Mouse (Mus musculus) neural tube, embryonic 11.5 days (tissue): Measurements from ENCODE around the gene Ndufs8. TPM values are rescaled to one million over a fixed set of nuclear protein-coding genes. Genes with fewer than 3 reads are reported as not detected.

Source experiments
- ATAC-seq: fragments of 200-750 bp; cut with Nextera tagmentation; 2 replicates; pipeline ENCODE4 v1.8.0; 2017; ENCODE audit warnings: moderate number of reproducible peaks, mild to moderate bottlenecking, moderate TSS enrichment, moderate library complexity; ENCODE audit not compliant: insufficient read depth, low FRiP score, low TSS enrichment
- DNase-seq: peaks from one replicate; pipeline ENCODE4 v3.0.0-alpha.2; 2015; ENCODE audit warnings: low spot score
- H3K27ac ChIP-seq: fragments of 300-500 bp; sonication (generic); 2 replicates; pipeline ENCODE4 v1.5.1; 2014; ENCODE audit warnings: low read depth, mild to moderate bottlenecking, low read length
- H3K27me3 ChIP-seq: fragments of 300-500 bp; sonication (generic); 2 replicates; pipeline ENCODE4 v1.6.1; 2014; ENCODE audit warnings: mild to moderate bottlenecking, low read length, mixed read lengths; ENCODE audit not compliant: control insufficient read depth, insufficient read depth
- H3K36me3 ChIP-seq: fragments of 300-500 bp; sonication (generic); 2 replicates; pipeline ENCODE4 v1.6.1; 2014; ENCODE audit warnings: mild to moderate bottlenecking, low read length, moderate library complexity, mixed read lengths; ENCODE audit not compliant: control insufficient read depth, insufficient read depth
- H3K4me1 ChIP-seq: fragments of 300-500 bp; sonication (generic); 2 replicates; pipeline ENCODE4 v1.6.1; 2014; ENCODE audit warnings: low read length, mixed read lengths; ENCODE audit not compliant: control insufficient read depth, insufficient read depth
- H3K4me2 ChIP-seq: fragments of 300-500 bp; sonication (generic); 2 replicates; pipeline ENCODE4 v1.6.1; 2014; ENCODE audit warnings: low read depth, mild to moderate bottlenecking, moderate library complexity
- H3K4me3 ChIP-seq: fragments of 300-500 bp; sonication (generic); 2 replicates; pipeline ENCODE4 v1.5.1; 2014; ENCODE audit warnings: low read depth, low read length
- H3K9ac ChIP-seq: fragments of 300-500 bp; sonication (generic); 2 replicates; pipeline ENCODE4 v1.6.1; 2014; ENCODE audit warnings: mild to moderate bottlenecking, low read length
- H3K9me3 ChIP-seq: fragments of 300-500 bp; sonication (generic); 2 replicates; pipeline ENCODE4 v1.6.1; 2016; ENCODE audit warnings: low read length; ENCODE audit not compliant: control insufficient read depth
- WGBS: fragments of 180-500 bp; shearing (Covaris S2); extraction: QIAGEN DNeasy Blood & Tissue Kit; methylation state at CpG from one replicate; pipeline ENCODE4 v1.1.7; 2014; 5-methylcytosine and 5-hydroxymethylcytosine counted together
- polyA plus RNA-seq: library from polyadenylated mRNA; unstranded; fragments of >200 nt; fragmentation: Nextera tagmentation; extraction: Ambion mirVana; gene quantifications from 2 replicates; pipeline ENCODE4 v1.2.1, GENCODE M21; 2014

Gene Ndufs8
- polyA plus RNA-seq, 1 experiment from 2014 or later, result 258 TPM

DNA sequence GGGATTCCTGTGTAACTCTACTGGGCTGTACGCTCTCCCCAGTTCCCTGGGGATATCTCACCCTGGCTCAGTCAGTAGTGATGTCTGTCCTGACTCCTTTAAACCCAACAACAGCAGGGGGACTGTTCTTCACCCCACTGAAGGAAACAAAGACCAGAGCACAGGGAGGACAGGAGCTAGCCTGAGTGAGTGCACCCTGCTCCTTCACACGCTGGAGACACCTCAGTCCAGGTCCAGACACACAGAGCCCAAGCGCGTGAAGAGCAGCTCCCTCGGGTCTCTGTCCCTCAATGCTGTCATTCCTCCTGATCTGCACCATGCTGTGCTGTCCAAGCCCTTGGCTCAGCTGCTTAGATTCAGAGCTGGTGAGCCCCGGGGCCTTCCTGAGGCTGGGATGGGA lies 14.1 kb upstream of the Ndufs8 start:
- H3K36me3 ChIP-seq, result no peaks in the 10 kb centered on the region
- no peak for ATAC-seq
- H3K4me2 ChIP-seq, result no peak overlapping the region
- no peaks in the 10 kb centered on the region for H3K27me3 ChIP-seq
- no peaks in the 10 kb centered on the region for H3K4me1 ChIP-seq
- H3K9ac ChIP-seq, result no peak overlapping the region
- H3K9me3 ChIP-seq, result no peaks in the 10 kb centered on the region
- H3K4me3 ChIP-seq, result no peak overlapping the region
- no peak for DNase-seq
- H3K27ac ChIP-seq, result no peak overlapping the region
- WGBS, result 61% methylated on average over 6 of the region's 6 CpGs

DNA sequence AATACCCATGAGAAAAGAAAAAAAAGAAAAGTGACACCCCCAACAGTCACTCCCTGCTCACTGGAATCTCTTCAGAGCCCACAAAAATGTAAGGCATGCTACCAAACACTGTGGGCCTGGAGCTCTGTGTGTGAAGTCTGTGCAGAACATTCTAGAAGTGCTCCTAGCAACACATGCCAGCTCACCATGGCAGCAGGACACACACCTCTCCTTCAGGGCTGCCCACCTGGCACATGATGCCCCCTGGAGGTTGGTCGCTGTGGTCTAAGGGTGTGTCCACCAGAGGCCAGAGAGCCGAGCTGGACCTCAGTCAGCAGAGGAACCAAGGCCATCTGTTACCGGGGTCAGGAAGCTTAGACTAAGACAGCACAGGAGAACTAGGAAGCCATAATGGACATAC lies 13.7 kb upstream of the Ndufs8 start:
- H3K4me3 ChIP-seq, result no peak overlapping the region
- no peak for DNase-seq
- H3K9me3 ChIP-seq, result no peaks in the 10 kb centered on the region
- no peaks in the 10 kb centered on the region for H3K27me3 ChIP-seq
- no peaks in the 10 kb centered on the region for H3K4me1 ChIP-seq
- no peak overlapping the region for H3K27ac ChIP-seq
- H3K36me3 ChIP-seq, result no peaks in the 10 kb centered on the region
- 64% methylated on average over 3 of the region's 3 CpGs for WGBS
- no peak overlapping the region for H3K4me2 ChIP-seq
- H3K9ac ChIP-seq, result no peak overlapping the region
- ATAC-seq, result no peak

DNA sequence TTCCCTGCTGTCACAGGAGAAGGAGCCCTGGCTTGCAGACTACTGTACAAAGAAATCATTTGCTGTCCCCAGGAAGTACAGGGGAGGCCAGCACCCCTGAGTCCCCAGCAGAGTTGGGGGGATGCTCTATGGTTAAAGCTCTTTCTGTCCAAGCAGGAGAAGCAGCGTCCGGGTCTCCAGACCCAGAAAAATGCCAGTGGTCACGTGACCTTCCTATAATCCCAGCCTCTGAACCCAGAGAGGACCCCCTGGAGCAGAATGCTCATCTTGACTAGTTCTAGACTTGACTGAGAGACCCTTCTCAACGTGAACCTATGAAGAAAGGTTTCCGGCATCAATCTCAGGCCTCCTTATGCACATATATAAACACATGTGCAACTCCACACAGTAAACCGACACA lies 13.3 kb upstream of the Ndufs8 start:
- 83% methylated on average over 6 of the region's 6 CpGs for WGBS
- Histone ChIP-seq H3K27ac (no peak overlapping the region), H3K4me2 (no peak overlapping the region), H3K4me3 (no peak overlapping the region), H3K27me3 (no peaks in the 10 kb centered on the region), H3K9me3 (no peaks in the 10 kb centered on the region), H3K9ac (no peak overlapping the region), H3K36me3 (no peaks in the 10 kb centered on the region), H3K4me1 (no peaks in the 10 kb centered on the region)
- DNase-seq, result no peak
- no peak for ATAC-seq

DNA sequence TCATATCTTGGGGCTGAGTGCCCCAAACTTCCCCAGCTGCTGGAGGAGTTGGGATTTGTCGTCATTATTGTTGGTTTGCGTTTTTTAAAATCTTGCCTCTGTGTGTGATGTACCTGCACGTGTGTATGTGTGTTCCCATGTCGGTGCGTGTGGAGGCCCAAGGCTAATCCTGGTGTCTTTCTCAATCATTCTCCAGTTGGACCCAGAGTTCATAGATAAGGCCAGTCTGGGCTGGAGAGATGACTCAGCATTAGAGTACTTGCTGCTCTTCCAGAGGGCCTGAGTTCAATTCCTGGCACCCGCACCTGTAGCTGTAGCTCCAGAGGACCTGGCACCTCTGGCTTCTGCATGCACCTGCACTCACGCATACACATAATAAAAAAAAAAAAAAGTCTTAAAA lies 12.3 kb upstream of the Ndufs8 start:
- ATAC-seq, result no peak
- H3K4me3 ChIP-seq, result no peak overlapping the region
- WGBS, result 92% methylated on average over 7 of the region's 7 CpGs

DNA sequence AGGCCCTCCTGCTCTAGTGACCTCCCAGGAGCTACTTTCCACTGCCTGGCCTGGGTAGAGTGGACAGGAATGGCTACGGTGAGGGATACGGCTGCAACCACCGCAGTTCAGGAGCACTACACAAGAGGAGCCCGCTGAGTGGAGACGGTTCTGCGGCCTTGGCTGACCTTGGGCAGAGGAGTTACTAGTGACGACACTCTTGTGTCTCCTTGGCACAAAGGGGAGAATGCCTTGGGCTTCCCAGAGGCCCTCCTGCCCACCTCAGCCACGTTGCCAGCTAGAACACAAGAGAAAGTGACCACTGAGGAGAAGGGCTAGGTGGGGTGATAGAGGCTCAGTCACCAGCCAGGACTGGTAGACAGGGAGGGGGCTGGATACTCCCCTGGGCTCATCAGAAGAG lies 11.6 kb upstream of the Ndufs8 start:
- Histone ChIP-seq H3K4me1 (no peaks in the 10 kb centered on the region), H3K27ac (no peak overlapping the region), H3K36me3 (no peaks in the 10 kb centered on the region), H3K9ac (no peak overlapping the region), H3K4me3 (no peak overlapping the region), H3K27me3 (no peaks in the 10 kb centered on the region), H3K9me3 (no peaks in the 10 kb centered on the region), H3K4me2 (no peak overlapping the region)
- DNase-seq (no peak), ATAC-seq (no peak)
- WGBS, result 75% methylated on average over 8 of the region's 8 CpGs

More for the DNA sequence above, 12.3 kb upstream of the Ndufs8 start:
- Histone ChIP-seq H3K4me2 (no peak overlapping the region), H3K9me3 (no peaks in the 10 kb centered on the region), H3K36me3 (no peaks in the 10 kb centered on the region), H3K27me3 (no peaks in the 10 kb centered on the region), H3K9ac (no peak overlapping the region), H3K4me1 (no peaks in the 10 kb centered on the region), H3K27ac (no peak overlapping the region)
- no peak for DNase-seq

DNA sequence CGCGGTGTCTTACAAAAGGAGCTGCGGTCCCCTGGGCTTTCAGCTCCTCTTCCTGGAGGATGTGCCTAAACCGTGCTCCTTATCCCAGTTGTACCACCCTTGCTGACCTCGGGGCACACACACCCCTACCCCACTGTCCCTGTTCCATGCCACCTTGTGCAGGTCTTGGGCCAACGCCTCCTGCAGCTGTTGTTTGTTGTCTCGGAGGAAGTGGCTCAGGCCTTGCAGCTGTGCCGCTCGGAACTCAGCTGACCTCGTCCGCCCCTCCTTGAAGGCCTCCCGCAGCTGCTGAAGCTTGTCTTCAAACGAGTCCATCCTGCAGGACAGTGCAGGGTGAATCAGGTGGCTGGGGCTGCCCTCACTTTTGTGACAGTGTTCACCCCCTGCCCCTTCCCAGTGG lies 11.0 kb upstream of the Ndufs8 start:
- WGBS, result 58% methylated on average over 13 of the region's 13 CpGs
- no peaks in the 10 kb centered on the region for H3K9me3 ChIP-seq
- H3K4me1 ChIP-seq, result no peaks in the 10 kb centered on the region
- H3K4me3 ChIP-seq, result no peak overlapping the region
- no peak overlapping the region for H3K4me2 ChIP-seq
- no peak for ATAC-seq
- H3K36me3 ChIP-seq, result no peaks in the 10 kb centered on the region
- no peak overlapping the region for H3K9ac ChIP-seq
- H3K27ac ChIP-seq, result no peak overlapping the region
- no peak for DNase-seq
- H3K27me3 ChIP-seq, result no peaks in the 10 kb centered on the region

DNA sequence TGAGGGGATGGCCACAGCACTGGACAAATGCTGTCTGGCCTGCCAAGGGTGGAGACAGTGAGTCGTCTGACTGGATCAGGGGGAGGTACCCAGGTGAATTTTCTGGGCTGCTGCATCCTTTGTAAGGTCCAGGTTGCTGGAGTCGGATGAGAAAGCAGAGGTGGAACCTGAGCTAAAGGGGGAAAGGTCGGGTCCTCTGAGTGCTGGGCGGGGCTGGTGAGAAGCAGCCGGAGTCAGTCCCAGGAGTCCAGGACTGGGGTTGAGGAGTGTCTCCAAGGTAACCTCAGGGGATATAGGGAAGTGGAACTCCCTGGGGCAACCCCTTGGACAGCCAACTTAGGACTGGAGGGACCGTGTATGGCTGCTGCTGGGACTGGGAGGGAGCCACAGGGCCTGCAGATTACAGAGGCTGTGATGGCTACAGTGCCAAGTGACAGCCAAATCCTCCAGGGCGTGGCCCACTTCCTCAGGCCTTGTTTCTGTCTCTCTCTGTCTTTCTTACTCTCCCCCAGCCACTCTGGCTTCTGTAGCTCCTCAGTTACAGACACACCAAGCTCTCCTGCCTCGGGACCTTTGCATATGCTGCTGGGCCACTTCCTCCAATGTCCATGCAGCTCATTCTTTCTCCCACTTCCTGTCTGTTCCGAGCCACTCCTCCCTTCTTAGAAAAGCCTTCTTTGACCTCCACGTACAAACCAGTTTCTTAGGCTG lies 10.2 kb upstream of the Ndufs8 start:
- DNase-seq, result no peak
- H3K9ac ChIP-seq, result no peak overlapping the region
- no peaks in the 10 kb centered on the region for H3K36me3 ChIP-seq
- no peaks in the 10 kb centered on the region for H3K4me1 ChIP-seq
- H3K4me3 ChIP-seq, result no peak overlapping the region
- H3K27ac ChIP-seq, result no peak overlapping the region
- H3K4me2 ChIP-seq, result no peak overlapping the region
- WGBS, result 62% methylated on average over 9 of the region's 10 CpGs
- no peaks in the 10 kb centered on the region for H3K9me3 ChIP-seq
- no peaks in the 10 kb centered on the region for H3K27me3 ChIP-seq
- no peak for ATAC-seq

DNA sequence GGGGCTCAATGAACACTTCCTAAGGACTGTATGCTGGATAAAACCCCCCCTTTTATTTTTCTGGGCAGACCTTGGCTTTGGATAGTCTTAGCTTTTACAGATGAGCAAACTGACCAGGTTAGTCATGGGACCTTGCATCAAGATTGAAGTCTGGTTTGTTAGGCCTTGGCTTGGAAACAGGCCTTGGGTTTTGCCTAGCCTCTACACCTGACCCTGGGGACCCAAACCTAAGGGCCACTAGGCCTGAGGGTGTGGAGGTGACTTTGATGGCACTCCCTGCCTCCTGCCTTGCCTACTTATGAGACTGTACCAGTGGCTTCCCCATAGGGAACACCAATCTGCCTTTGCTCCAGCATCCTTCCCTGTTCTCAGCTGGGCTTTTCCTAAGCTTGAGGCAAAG lies 7.4 kb upstream of the Ndufs8 start:
- no peak overlapping the region for H3K9ac ChIP-seq
- no peaks in the 10 kb centered on the region for H3K9me3 ChIP-seq
- H3K4me2 ChIP-seq, result no peak overlapping the region
- H3K4me1 ChIP-seq, result no peaks in the 10 kb centered on the region
- ATAC-seq, result no peak
- no peak overlapping the region for H3K27ac ChIP-seq
- no peak overlapping the region for H3K4me3 ChIP-seq
- DNase-seq, result no peak
- no peaks in the 10 kb centered on the region for H3K27me3 ChIP-seq
- no peaks in the 10 kb centered on the region for H3K36me3 ChIP-seq

DNA sequence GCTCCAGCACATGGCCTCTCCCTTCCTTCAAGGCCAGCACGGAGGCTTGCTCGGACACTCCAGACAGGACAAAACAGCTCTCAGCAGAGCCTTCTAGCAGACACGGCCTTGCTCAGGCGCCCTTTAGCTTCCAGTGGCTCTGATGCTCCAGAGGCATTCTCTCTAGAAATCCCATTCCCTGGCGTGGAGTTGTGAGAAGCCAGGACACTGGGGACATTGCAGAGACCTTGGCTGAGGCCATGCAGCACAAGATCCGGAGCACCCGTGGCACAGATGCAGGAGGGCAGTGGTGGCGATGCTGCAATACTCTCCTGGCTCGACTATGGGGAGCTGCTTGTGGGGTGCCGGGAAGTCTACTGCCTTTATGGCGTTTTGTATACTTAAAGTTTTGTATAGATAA lies 4.2 kb upstream of the Ndufs8 start:
- no peak for DNase-seq
- H3K9ac ChIP-seq, result no peak overlapping the region
- H3K9me3 ChIP-seq, result no peaks in the 10 kb centered on the region
- no peak overlapping the region for H3K27ac ChIP-seq
- no peak overlapping the region for H3K4me3 ChIP-seq
- H3K4me2 ChIP-seq, result no peak overlapping the region
- no peaks in the 10 kb centered on the region for H3K36me3 ChIP-seq
- WGBS, result 83% methylated on average over 11 of the region's 11 CpGs
- peaks cover 11% of the 10 kb centered on the region for H3K4me1 ChIP-seq
- H3K27me3 ChIP-seq, result no peaks in the 10 kb centered on the region
- ATAC-seq, result no peak
